Mouse (Mus musculus): ENCODE measurements around the gene Prrc2a. TPM values are rescaled to one million over a fixed set of nuclear protein-coding genes. Genes with fewer than 3 reads are reported as not detected.

Gene Prrc2a
- total and polyA plus RNA-seq, 2 experiments from 2014 or later, result 88.0 to 230 TPM

- DNase-seq (ENCODE audit: low spot score) (no peak), ATAC-seq (ENCODE audit: low FRiP score) (no peak)
- Histone ChIP-seq H3K9me3 (ENCODE audit: low read length) (no peaks in the 10 kb centered on the region), H3K4me3 (ENCODE audit: low read depth, low read length) (no peak overlapping the region), H3K9ac (replicated peaks; ENCODE audit: low read length, poor library complexity, severe bottlenecking) (no peak overlapping the region), H3K27ac (ENCODE audit: low read depth, low read length) (no peak overlapping the region), H3K27me3 (ENCODE audit: insufficient read depth, low read length) (no peaks in the 10 kb centered on the region), H3K36me3 (ENCODE audit: insufficient read depth, low read length) (peaks cover 38% of the 10 kb centered on the region), H3K4me2 (ENCODE audit: low read depth, low read length, poor library complexity, severe bottlenecking) (no peak overlapping the region), H3K4me1 (ENCODE audit: insufficient read depth, low read length) (no peaks in the 10 kb centered on the region)
- 79% methylated on average over 6 of the region's 6 CpGs for WGBS
- TF ChIP-seq CTCF (IDR thresholded peaks at IDR 0.05), result no peak
These were observed 59.9 kb downstream of the Prrc2a start for GRCm38 (mm10) chr17:35104754-35105153.

GRCm38 (mm10) chr17:35104079-35104478 lies 60.6 kb downstream of the Prrc2a start:
- no peak for ATAC-seq (ENCODE audit: low FRiP score)
- 95% methylated on average over 7 of the region's 7 CpGs for WGBS
- Histone ChIP-seq H3K4me3 (ENCODE audit: low read depth, low read length) (no peak overlapping the region), H3K4me1 (ENCODE audit: insufficient read depth, low read length) (no peaks in the 10 kb centered on the region), H3K27ac (ENCODE audit: low read depth, low read length) (no peak overlapping the region), H3K9me3 (ENCODE audit: low read length) (no peaks in the 10 kb centered on the region), H3K9ac (replicated peaks; ENCODE audit: low read length, poor library complexity, severe bottlenecking) (no peak overlapping the region), H3K36me3 (ENCODE audit: insufficient read depth, low read length) (peaks cover 45% of the 10 kb centered on the region), H3K27me3 (ENCODE audit: insufficient read depth, low read length) (no peaks in the 10 kb centered on the region), H3K4me2 (ENCODE audit: low read depth, low read length, poor library complexity, severe bottlenecking) (no peak overlapping the region)
- DNase-seq (ENCODE audit: low spot score), result no peak
- no peak for TF ChIP-seq CTCF (IDR thresholded peaks at IDR 0.05)

GRCm38 (mm10) chr17:35103221-35103690 lies 61.4 kb downstream of the Prrc2a start:
- no peaks in the 10 kb centered on the region for H3K9me3 ChIP-seq (ENCODE audit: low read length)
- H3K27ac ChIP-seq (ENCODE audit: low read depth, low read length), result no peak overlapping the region
- DNase-seq (ENCODE audit: low spot score) (no peak), ATAC-seq (ENCODE audit: low FRiP score) (no peak)
- no peaks in the 10 kb centered on the region for H3K4me1 ChIP-seq (ENCODE audit: insufficient read depth, low read length)
- no peak overlapping the region for H3K4me3 ChIP-seq (ENCODE audit: low read depth, low read length)
- TF ChIP-seq CTCF (IDR thresholded peaks at IDR 0.05), result no peak
- no peak overlapping the region for H3K4me2 ChIP-seq (ENCODE audit: low read depth, low read length, poor library complexity, severe bottlenecking)
- no peaks in the 10 kb centered on the region for H3K27me3 ChIP-seq (ENCODE audit: insufficient read depth, low read length)
- H3K9ac ChIP-seq (replicated peaks; ENCODE audit: low read length, poor library complexity, severe bottlenecking), result no peak overlapping the region
- WGBS, result 71% methylated on average over 6 of the region's 6 CpGs
- peaks cover 51% of the 10 kb centered on the region for H3K36me3 ChIP-seq (ENCODE audit: insufficient read depth, low read length)

DNA sequence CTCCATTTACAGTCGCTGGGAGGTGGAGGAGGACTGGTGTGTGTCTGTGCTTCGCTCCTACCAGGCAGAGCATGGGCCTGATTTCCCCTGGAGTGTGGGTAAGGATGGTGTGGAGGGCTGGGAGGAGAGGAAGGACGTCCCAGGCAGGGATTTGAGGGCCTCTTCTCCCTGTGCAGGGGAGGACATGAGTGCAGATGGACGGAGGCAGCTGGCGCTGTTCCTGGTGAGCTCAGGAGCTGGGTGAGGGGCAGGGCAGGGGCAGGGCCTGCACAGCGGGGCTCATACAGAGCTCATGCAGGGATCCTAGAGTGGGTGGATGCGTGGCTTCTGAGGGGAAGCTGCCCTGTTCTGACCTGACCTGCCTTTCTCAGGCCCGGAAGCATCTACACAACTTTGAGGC lies 62.4 kb downstream of the Prrc2a start:
- Histone ChIP-seq H3K4me1 (ENCODE audit: insufficient read depth, low read length) (no peaks in the 10 kb centered on the region), H3K27me3 (ENCODE audit: insufficient read depth, low read length) (no peaks in the 10 kb centered on the region), H3K9ac (replicated peaks; ENCODE audit: low read length, poor library complexity, severe bottlenecking) (no peak overlapping the region), H3K4me2 (ENCODE audit: low read depth, low read length, poor library complexity, severe bottlenecking) (no peak overlapping the region), H3K36me3 (ENCODE audit: insufficient read depth, low read length) (peaks cover 57% of the 10 kb centered on the region), H3K4me3 (ENCODE audit: low read depth, low read length) (no peak overlapping the region), H3K9me3 (ENCODE audit: low read length) (no peaks in the 10 kb centered on the region), H3K27ac (ENCODE audit: low read depth, low read length) (no peak overlapping the region)
- TF ChIP-seq CTCF (IDR thresholded peaks at IDR 0.05), result no peak
- 82% methylated on average over 6 of the region's 8 CpGs for WGBS
- no peak for DNase-seq (ENCODE audit: low spot score)
- ATAC-seq (ENCODE audit: low FRiP score), result no peak

DNA sequence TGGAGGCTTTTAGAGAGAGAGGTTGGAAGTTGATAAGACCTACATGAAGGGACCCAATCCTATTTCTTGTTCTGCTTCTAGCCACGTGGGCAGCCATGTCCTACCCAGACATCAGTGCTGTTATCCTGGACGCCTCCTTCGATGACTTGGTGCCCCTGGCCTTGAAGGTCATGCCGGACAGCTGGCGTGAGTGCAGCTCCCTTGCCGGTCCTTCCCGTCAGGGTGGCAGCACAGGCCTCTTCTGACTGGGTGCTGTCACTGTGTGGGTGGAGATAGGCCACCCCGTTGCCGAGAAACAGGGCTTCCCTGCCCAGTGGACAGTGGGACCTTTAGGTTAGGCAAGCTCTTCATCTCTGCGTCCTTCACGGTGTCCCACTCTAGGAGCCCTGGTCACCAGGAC lies 63.5 kb downstream of the Prrc2a start:
- Histone ChIP-seq H3K9ac (replicated peaks; ENCODE audit: low read length, poor library complexity, severe bottlenecking) (no peak overlapping the region), H3K9me3 (ENCODE audit: low read length) (no peaks in the 10 kb centered on the region), H3K27me3 (ENCODE audit: insufficient read depth, low read length) (no peaks in the 10 kb centered on the region), H3K4me1 (ENCODE audit: insufficient read depth, low read length) (no peaks in the 10 kb centered on the region), H3K36me3 (ENCODE audit: insufficient read depth, low read length) (peaks cover 68% of the 10 kb centered on the region), H3K4me2 (ENCODE audit: low read depth, low read length, poor library complexity, severe bottlenecking) (no peak overlapping the region), H3K4me3 (ENCODE audit: low read depth, low read length) (no peak overlapping the region), H3K27ac (ENCODE audit: low read depth, low read length) (no peak overlapping the region)
- ATAC-seq (ENCODE audit: low FRiP score), result no peak
- WGBS, result 92% methylated on average over 11 of the region's 11 CpGs
- TF ChIP-seq CTCF (IDR thresholded peaks at IDR 0.05), result no peak
- DNase-seq (ENCODE audit: low spot score), result no peak

DNA sequence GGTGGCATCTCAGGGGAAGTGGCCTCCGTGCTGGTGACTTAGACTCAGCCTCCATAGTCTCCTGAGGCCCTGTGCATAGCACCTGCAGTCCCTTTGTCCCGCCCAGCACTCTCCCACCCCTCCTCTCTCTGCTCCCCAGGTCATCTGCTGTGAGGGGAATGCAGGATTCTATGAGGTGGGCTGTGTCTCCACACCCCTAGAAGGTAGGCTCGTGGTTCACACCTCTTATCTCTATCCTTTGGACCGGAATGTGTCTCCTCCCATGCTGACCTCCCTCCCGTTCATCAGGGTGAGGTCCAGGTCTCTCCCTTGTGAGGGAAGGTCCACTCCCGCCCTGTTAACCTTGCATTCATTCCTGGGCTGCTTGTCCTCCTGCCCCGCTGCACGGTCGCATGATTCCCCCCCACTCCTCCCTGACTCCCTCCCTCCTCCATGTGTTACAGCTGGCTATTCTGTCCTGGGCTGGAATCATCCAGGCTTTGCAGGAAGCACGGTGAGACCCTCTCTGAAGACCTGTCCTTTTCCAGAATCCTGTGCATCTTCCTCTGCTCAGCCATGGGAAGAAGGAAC lies 64.4 kb downstream of the Prrc2a start:
- Histone ChIP-seq H3K27me3 (ENCODE audit: insufficient read depth, low read length) (no peaks in the 10 kb centered on the region), H3K4me3 (ENCODE audit: low read depth, low read length) (no peak overlapping the region), H3K27ac (ENCODE audit: low read depth, low read length) (no peak overlapping the region), H3K9me3 (ENCODE audit: low read length) (no peaks in the 10 kb centered on the region), H3K4me1 (ENCODE audit: insufficient read depth, low read length) (no peaks in the 10 kb centered on the region), H3K9ac (replicated peaks; ENCODE audit: low read length, poor library complexity, severe bottlenecking) (no peak overlapping the region), H3K36me3 (ENCODE audit: insufficient read depth, low read length) (peaks cover 73% of the 10 kb centered on the region), H3K4me2 (ENCODE audit: low read depth, low read length, poor library complexity, severe bottlenecking) (no peak overlapping the region)
- no peak for ATAC-seq (ENCODE audit: low FRiP score)
- DNase-seq (ENCODE audit: low spot score), result no peak
- WGBS, result 79% methylated on average over 10 of the region's 10 CpGs
- no peak for TF ChIP-seq CTCF (IDR thresholded peaks at IDR 0.05)

Small RNAs within 50 kb of the gene (microRNA-seq; reads per million reads assigned to microRNA genes)
- gene Mir6973a (ENCODE audit: borderline number of aligned reads) (not detected), gene Mir6974 (ENCODE audit: borderline number of aligned reads) (not detected)

Other genes starting within 250 kb of the Prrc2a start
Only the 30 nearest of the 38 such genes appear.
- 89.0 and 97.8 TPM in 2 replicates for gene Vars, start 163.9 kb downstream of the Prrc2a start, total RNA-seq (2014; rRNA removed)
- gene Vars, start 163.9 kb downstream of the Prrc2a start, polyA plus RNA-seq (2015; fragmentation: Nextera tagmentation; extraction: Ambion mirVana), result 39.7 and 40.9 TPM in 2 replicates
- 0.19 and 0.44 TPM in 2 replicates for gene Vwa7, start 148.3 kb downstream of the Prrc2a start, total RNA-seq (2014; rRNA removed)
- gene Vwa7, start 148.3 kb downstream of the Prrc2a start, polyA plus RNA-seq (2015; fragmentation: Nextera tagmentation; extraction: Ambion mirVana), result 0.06 and 0.14 TPM in 2 replicates
- 0.38 TPM in 1 of 2 replicates, not detected in the other for gene Sapcd1, start 136.9 kb downstream of the Prrc2a start, total RNA-seq (2014; rRNA removed)
- 1.5 and 1.6 TPM in 2 replicates for gene Sapcd1, start 136.9 kb downstream of the Prrc2a start, polyA plus RNA-seq (2015; fragmentation: Nextera tagmentation; extraction: Ambion mirVana)
- 1.7 and 3.8 TPM in 2 replicates for gene Msh5, start 118.2 kb downstream of the Prrc2a start, total RNA-seq (2014; rRNA removed)
- gene Msh5, start 118.2 kb downstream of the Prrc2a start, polyA plus RNA-seq (2015; fragmentation: Nextera tagmentation; extraction: Ambion mirVana), result 1.3 and 1.4 TPM in 2 replicates
- gene Clic1, start 114.9 kb downstream of the Prrc2a start, total RNA-seq (2014; rRNA removed), result 28.0 and 33.4 TPM in 2 replicates
- gene Clic1, start 114.9 kb downstream of the Prrc2a start, polyA plus RNA-seq (2015; fragmentation: Nextera tagmentation; extraction: Ambion mirVana), result 40.0 and 41.9 TPM in 2 replicates
- 159 and 204 TPM in 2 replicates for gene Ddah2, start 105.9 kb downstream of the Prrc2a start, total RNA-seq (2014; rRNA removed)
- gene Ddah2, start 105.9 kb downstream of the Prrc2a start, polyA plus RNA-seq (2015; fragmentation: Nextera tagmentation; extraction: Ambion mirVana), result 210 and 213 TPM in 2 replicates
- gene Ly6g6c, start 99.5 kb downstream of the Prrc2a start, total RNA-seq (2014; rRNA removed), result 2.4 TPM in 1 of 2 replicates, not detected in the other
- gene Ly6g6c, start 99.5 kb downstream of the Prrc2a start, polyA plus RNA-seq (2015; fragmentation: Nextera tagmentation; extraction: Ambion mirVana), result not detected in 2 replicates
- not detected in 2 replicates for gene Mpig6b, start 98.7 kb downstream of the Prrc2a start, total RNA-seq (2014; rRNA removed)
- not detected in 2 replicates for gene Mpig6b, start 98.7 kb downstream of the Prrc2a start, polyA plus RNA-seq (2015; fragmentation: Nextera tagmentation; extraction: Ambion mirVana)
- gene Ly6g6e, start 88.0 kb downstream of the Prrc2a start, total RNA-seq (2014; rRNA removed), result not detected in 2 replicates
- gene Ly6g6e, start 88.0 kb downstream of the Prrc2a start, polyA plus RNA-seq (2015; fragmentation: Nextera tagmentation; extraction: Ambion mirVana), result 0.31 TPM in 1 of 2 replicates, not detected in the other
- 1.4 TPM in 1 of 2 replicates, not detected in the other for gene Ly6g6d, start 86.8 kb downstream of the Prrc2a start, total RNA-seq (2014; rRNA removed)
- 0.98 and 1.1 TPM in 2 replicates for gene Ly6g6d, start 86.8 kb downstream of the Prrc2a start, polyA plus RNA-seq (2015; fragmentation: Nextera tagmentation; extraction: Ambion mirVana)
- gene Ly6g6f, start 79.3 kb downstream of the Prrc2a start, total RNA-seq (2014; rRNA removed), result not detected in 2 replicates
- not detected in 2 replicates for gene Ly6g6f, start 79.3 kb downstream of the Prrc2a start, polyA plus RNA-seq (2015; fragmentation: Nextera tagmentation; extraction: Ambion mirVana)
- gene Abhd16a, start 75.6 kb downstream of the Prrc2a start, total RNA-seq (2014; rRNA removed), result 98.9 and 151 TPM in 2 replicates
- 122 and 128 TPM in 2 replicates for gene Abhd16a, start 75.6 kb downstream of the Prrc2a start, polyA plus RNA-seq (2015; fragmentation: Nextera tagmentation; extraction: Ambion mirVana)
- gene Ly6g5c, start 56.6 kb downstream of the Prrc2a start, total RNA-seq (2014; rRNA removed), result not detected in 2 replicates
- gene Ly6g5c, start 56.6 kb downstream of the Prrc2a start, polyA plus RNA-seq (2015; fragmentation: Nextera tagmentation; extraction: Ambion mirVana), result not detected in 2 replicates
- 0.99 and 3.7 TPM in 2 replicates for gene Ly6g5b, start 49.5 kb downstream of the Prrc2a start, total RNA-seq (2014; rRNA removed)
- gene Ly6g5b, start 49.5 kb downstream of the Prrc2a start, polyA plus RNA-seq (2015; fragmentation: Nextera tagmentation; extraction: Ambion mirVana), result 1.3 and 1.8 TPM in 2 replicates
- gene Gpank1, start 43.4 kb downstream of the Prrc2a start, total RNA-seq (2014; rRNA removed), result 11.7 and 17.0 TPM in 2 replicates
- gene Gpank1, start 43.4 kb downstream of the Prrc2a start, polyA plus RNA-seq (2015; fragmentation: Nextera tagmentation; extraction: Ambion mirVana), result 20.2 and 21.0 TPM in 2 replicates
- 245 and 287 TPM in 2 replicates for gene Csnk2b, start 42.8 kb downstream of the Prrc2a start, total RNA-seq (2014; rRNA removed)
- 325 and 332 TPM in 2 replicates for gene Csnk2b, start 42.8 kb downstream of the Prrc2a start, polyA plus RNA-seq (2015; fragmentation: Nextera tagmentation; extraction: Ambion mirVana)
- 10.7 and 28.0 TPM in 2 replicates for gene D17H6S53E, start 38.5 kb downstream of the Prrc2a start, total RNA-seq (2014; rRNA removed)
- gene D17H6S53E, start 38.5 kb downstream of the Prrc2a start, polyA plus RNA-seq (2015; fragmentation: Nextera tagmentation; extraction: Ambion mirVana), result 9.6 and 10.3 TPM in 2 replicates
- 0.44 TPM in 1 of 2 replicates, not detected in the other for gene Apom, start 32.8 kb downstream of the Prrc2a start, total RNA-seq (2014; rRNA removed)
- gene Apom, start 32.8 kb downstream of the Prrc2a start, polyA plus RNA-seq (2015; fragmentation: Nextera tagmentation; extraction: Ambion mirVana), result 0.22 TPM in 1 of 2 replicates, not detected in the other
- 330 and 339 TPM in 2 replicates for gene Bag6, start 29.7 kb downstream of the Prrc2a start, total RNA-seq (2014; rRNA removed)
- 62.3 and 68.9 TPM in 2 replicates for gene Bag6, start 29.7 kb downstream of the Prrc2a start, polyA plus RNA-seq (2015; fragmentation: Nextera tagmentation; extraction: Ambion mirVana)
- gene Aif1, start 11.2 kb upstream of the Prrc2a start, total RNA-seq (2014; rRNA removed), result 1.8 and 4.1 TPM in 2 replicates
- gene Aif1, start 11.2 kb upstream of the Prrc2a start, polyA plus RNA-seq (2015; fragmentation: Nextera tagmentation; extraction: Ambion mirVana), result 9.2 and 9.5 TPM in 2 replicates
- gene Lst1, start 23.5 kb upstream of the Prrc2a start, total RNA-seq (2014; rRNA removed), result 5.9 and 26.7 TPM in 2 replicates
- 7.8 and 12.0 TPM in 2 replicates for gene Lst1, start 23.5 kb upstream of the Prrc2a start, polyA plus RNA-seq (2015; fragmentation: Nextera tagmentation; extraction: Ambion mirVana)
- 1.4 and 2.1 TPM in 2 replicates for gene Ltb, start 29.5 kb upstream of the Prrc2a start, total RNA-seq (2014; rRNA removed)
- gene Ltb, start 29.5 kb upstream of the Prrc2a start, polyA plus RNA-seq (2015; fragmentation: Nextera tagmentation; extraction: Ambion mirVana), result 1.0 and 1.6 TPM in 2 replicates
- not detected in 2 replicates for gene Tnf, start 37.1 kb upstream of the Prrc2a start, total RNA-seq (2014; rRNA removed)
- 0.09 TPM in 1 of 2 replicates, not detected in the other for gene Tnf, start 37.1 kb upstream of the Prrc2a start, polyA plus RNA-seq (2015; fragmentation: Nextera tagmentation; extraction: Ambion mirVana)
- 0.49 and 1.2 TPM in 2 replicates for gene Lta, start 40.5 kb upstream of the Prrc2a start, total RNA-seq (2014; rRNA removed)
- gene Lta, start 40.5 kb upstream of the Prrc2a start, polyA plus RNA-seq (2015; fragmentation: Nextera tagmentation; extraction: Ambion mirVana), result 0.98 and 1.2 TPM in 2 replicates
- gene Gm16181, start 55.9 kb upstream of the Prrc2a start, total RNA-seq (2014; rRNA removed), result not detected in 2 replicates
- gene Gm16181, start 55.9 kb upstream of the Prrc2a start, polyA plus RNA-seq (2015; fragmentation: Nextera tagmentation; extraction: Ambion mirVana), result 0.33 TPM in 1 of 2 replicates, not detected in the other
- 109 and 117 TPM in 2 replicates for gene Atp6v1g2, start 68.8 kb upstream of the Prrc2a start, total RNA-seq (2014; rRNA removed)
- gene Atp6v1g2, start 68.8 kb upstream of the Prrc2a start, polyA plus RNA-seq (2015; fragmentation: Nextera tagmentation; extraction: Ambion mirVana), result 210 and 232 TPM in 2 replicates
- gene Nfkbil1, start 70.9 kb upstream of the Prrc2a start, total RNA-seq (2014; rRNA removed), result 17.0 and 18.5 TPM in 2 replicates
- gene Nfkbil1, start 70.9 kb upstream of the Prrc2a start, polyA plus RNA-seq (2015; fragmentation: Nextera tagmentation; extraction: Ambion mirVana), result 11.2 and 12.3 TPM in 2 replicates
- gene Ddx39b, start 76.8 kb upstream of the Prrc2a start, total RNA-seq (2014; rRNA removed), result 261 and 288 TPM in 2 replicates
- gene Ddx39b, start 76.8 kb upstream of the Prrc2a start, polyA plus RNA-seq (2015; fragmentation: Nextera tagmentation; extraction: Ambion mirVana), result 320 and 329 TPM in 2 replicates
- 75.4 and 78.0 TPM in 2 replicates for gene H2-D1, start 97.8 kb upstream of the Prrc2a start, total RNA-seq (2014; rRNA removed)
- 130 and 148 TPM in 2 replicates for gene H2-D1, start 97.8 kb upstream of the Prrc2a start, polyA plus RNA-seq (2015; fragmentation: Nextera tagmentation; extraction: Ambion mirVana)
- 0.38 and 0.60 TPM in 2 replicates for gene H2-Q1, start 155.5 kb upstream of the Prrc2a start, total RNA-seq (2014; rRNA removed)
- gene H2-Q1, start 155.5 kb upstream of the Prrc2a start, polyA plus RNA-seq (2015; fragmentation: Nextera tagmentation; extraction: Ambion mirVana), result 1.4 and 1.5 TPM in 2 replicates